Mouse (Mus musculus) C2C12 (cell line): ENCODE data around the gene Glod4.

ENCODE experiments used
- CEBPB ChIP-seq: IDR thresholded peaks from one replicate; pipeline ENCODE4 v1.6.1; 2011; ENCODE audit warnings: low read depth, mild to moderate bottlenecking, control low read depth, moderate library complexity
- CTCF ChIP-seq: IDR thresholded peaks from one replicate; pipeline ENCODE4 v1.5.1; 2011; ENCODE audit not compliant: control insufficient read depth, insufficient read depth, insufficient read length
- FOSL1 ChIP-seq: IDR thresholded peaks from one replicate; pipeline ENCODE4 v1.8.0; 2011; ENCODE audit warnings: mild to moderate bottlenecking, low read length; ENCODE audit not compliant: poor library complexity, insufficient read depth, severe bottlenecking
- MAX ChIP-seq: IDR thresholded peaks from one replicate; pipeline ENCODE4 v1.6.1; 2011; ENCODE audit warnings: mild to moderate bottlenecking, control low read depth
- MYOD1 ChIP-seq: IDR thresholded peaks from one replicate; pipeline ENCODE4 v1.6.1; 2011; ENCODE audit warnings: low read depth; ENCODE audit not compliant: control insufficient read depth, insufficient read length
- MYOG ChIP-seq: IDR thresholded peaks from one replicate; pipeline ENCODE4 v1.6.1; 2011; ENCODE audit not compliant: control insufficient read depth, insufficient read length; ENCODE audit errors: extremely low read depth
- USF1 ChIP-seq: IDR thresholded peaks from one replicate; pipeline ENCODE4 v1.6.1; 2011; ENCODE audit warnings: low read depth, mild to moderate bottlenecking, control low read depth, moderate library complexity

GRCm38 (mm10) chr11:76216681-76217389, 26.7 kb downstream of the Glod4 start:
- TF ChIP-seq MAX (peak; percentile 58), CTCF (no peak), CEBPB (no peak), USF1 (no peak), MYOG (no peak), FOSL1 (no peak), MYOD1 (no peak)
